Mouse (Mus musculus) MEL (cell line): Measurements from ENCODE around the gene Commd4.

Source experiments
- BHLHE40 ChIP-seq: IDR thresholded peaks from 2 replicates; pipeline ENCODE4 v1.6.1; 2012; ENCODE audit warnings: low read depth, mild to moderate bottlenecking, inconsistent platforms, low read length, improper control_type of control experiment, borderline replicate concordance
- CHD1 ChIP-seq: IDR thresholded peaks from 2 replicates; pipeline ENCODE4 v1.6.1; 2012; ENCODE audit warnings: low read depth, mild to moderate bottlenecking, inconsistent platforms, low read length, improper control_type of control experiment
- CHD2 ChIP-seq: IDR thresholded peaks from 2 replicates; pipeline ENCODE4 v1.6.1; 2011; ENCODE audit warnings: low read length, improper control_type of control experiment
- CTCF ChIP-seq, 3 experiments: IDR thresholded peaks in 2 of 3; conservative IDR thresholded peaks in 1 of 3; 2 replicates each; pipeline ENCODE4 v1.5.1; 2011 to 2012; ENCODE audit warnings: low read length in 3 of 3, low read depth in 2 of 3, mild to moderate bottlenecking in 2 of 3, improper control_type of control experiment in 1 of 3, inconsistent platforms in 1 of 3, mixed read lengths in 1 of 3, moderate library complexity in 1 of 3; ENCODE audit not compliant: control insufficient read depth in 1 of 3, insufficient read depth in 1 of 3, poor library complexity in 1 of 3, severe bottlenecking in 1 of 3
- E2F4 ChIP-seq: IDR thresholded peaks from 2 replicates; pipeline ENCODE4 v1.6.1; 2011; ENCODE audit warnings: low read depth, low read length, improper control_type of control experiment, borderline replicate concordance
- ELF1 ChIP-seq: IDR thresholded peaks from 2 replicates; pipeline ENCODE4 v1.6.1; 2014; ENCODE audit warnings: low read depth, mild to moderate bottlenecking, inconsistent platforms, low read length, improper control_type of control experiment, moderate library complexity
- EP300 ChIP-seq, 2 experiments: IDR thresholded peaks; 2 replicates each; pipeline ENCODE4 v1.6.1; 2011; ENCODE audit warnings: improper control_type of control experiment in 2 of 2, low read length in 2 of 2, low read depth in 1 of 2, mild to moderate bottlenecking in 1 of 2
- HCFC1 ChIP-seq: IDR thresholded peaks from 2 replicates; pipeline ENCODE4 v1.6.1; 2012; ENCODE audit warnings: low read depth, mild to moderate bottlenecking, inconsistent platforms, low read length, improper control_type of control experiment, moderate library complexity
- MYC ChIP-seq: IDR thresholded peaks from 2 replicates; pipeline ENCODE4 v1.6.1; 2011; ENCODE audit warnings: low read depth, mild to moderate bottlenecking, low read length, improper control_type of control experiment, moderate library complexity
- POLR2A ChIP-seq, 2 experiments: IDR thresholded peaks; 2 replicates each; pipeline ENCODE4 v1.6.1; 2011 to 2012; ENCODE audit warnings: low read length in 2 of 2, mild to moderate bottlenecking in 2 of 2, control low read depth in 1 of 2, improper control_type of control experiment in 1 of 2, low read depth in 1 of 2, moderate library complexity in 1 of 2; ENCODE audit not compliant: control insufficient read depth in 1 of 2, insufficient read depth in 1 of 2, poor library complexity in 1 of 2
- POLR2AphosphoS2 ChIP-seq: IDR thresholded peaks from 2 replicates; pipeline ENCODE4 v1.6.1; 2011; ENCODE audit warnings: low read length, improper control_type of control experiment

DNA sequence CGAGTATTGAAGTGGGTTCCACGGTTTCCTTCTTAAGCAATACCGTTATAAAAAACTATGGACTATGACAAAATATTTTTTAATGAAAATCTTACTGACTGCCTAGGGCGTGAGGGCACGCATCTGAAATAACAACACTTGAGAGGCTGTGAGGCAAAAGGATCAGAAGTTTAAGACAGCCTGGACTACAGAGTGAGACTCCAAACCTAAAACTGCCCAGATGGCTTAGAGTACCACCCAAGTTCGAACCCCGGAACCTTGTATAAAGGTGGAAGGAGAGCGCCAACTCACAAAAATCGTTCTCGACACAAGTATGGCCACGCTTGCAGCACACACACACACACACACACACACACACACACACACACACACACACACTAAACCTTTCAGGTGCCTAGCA lies 375 bp upstream of the Commd4 start:
- TF ChIP-seq CTCF (IDR thresholded peaks at IDR 0.05 in 2 of 3, conservative IDR thresholded peaks at IDR 0.05 in 1 of 3; ENCODE audit: control insufficient read depth in 1 of 3, insufficient read depth in 1 of 3, low read depth in 2 of 3, low read length in 3 of 3, poor library complexity in 1 of 3, severe bottlenecking in 1 of 3) (no peak), POLR2AphosphoS2 (no peak), ELF1 (no peak), EP300 (IDR thresholded peaks at IDR 0.05; ENCODE audit: low read depth in 1 of 2, low read length in 2 of 2) (no peak), HCFC1 (no peak), POLR2A (IDR thresholded peaks at IDR 0.05; ENCODE audit: control insufficient read depth in 1 of 2, insufficient read depth in 1 of 2, low read depth in 1 of 2, low read length in 2 of 2, poor library complexity in 1 of 2) (no peak), MYC (no peak), CHD2 (no peak), BHLHE40 (no peak), CHD1 (no peak), E2F4 (no peak)
